Mouse (Mus musculus) kidney, embryonic 14.5 days (tissue): ENCODE results near the gene Bri3. TPM values are rescaled to one million over a fixed set of nuclear protein-coding genes. Genes with fewer than 3 reads are reported as not detected.

Experiments used
- ATAC-seq: fragments of 200-750 bp; cut with Nextera tagmentation; 2 replicates; pipeline ENCODE4 v1.8.0; 2017; ENCODE audit warnings: moderate number of reproducible peaks, mild to moderate bottlenecking, moderate TSS enrichment, moderate library complexity; ENCODE audit not compliant: low FRiP score, low TSS enrichment
- H3K27ac ChIP-seq: fragments of 300-500 bp; sonication (generic); 2 replicates; pipeline ENCODE4 v1.5.1; 2014; ENCODE audit warnings: low read depth, mild to moderate bottlenecking, low read length, moderate library complexity, mixed read lengths
- H3K27me3 ChIP-seq: fragments of 300-500 bp; sonication (generic); 2 replicates; pipeline ENCODE4 v1.6.1; 2014; ENCODE audit warnings: mild to moderate bottlenecking, low read length; ENCODE audit not compliant: control insufficient read depth, insufficient read depth
- H3K36me3 ChIP-seq: fragments of 300-500 bp; sonication (generic); 2 replicates; pipeline ENCODE4 v1.6.1; 2014; ENCODE audit warnings: low read length, mixed read lengths; ENCODE audit not compliant: control insufficient read depth, insufficient read depth
- H3K4me1 ChIP-seq: fragments of 300-500 bp; sonication (generic); 2 replicates; pipeline ENCODE4 v1.6.1; 2014; ENCODE audit warnings: low read length, mixed read lengths; ENCODE audit not compliant: control insufficient read depth, insufficient read depth
- H3K4me2 ChIP-seq: fragments of 300-500 bp; sonication (generic); replicated peaks from 2 replicates; pipeline ENCODE4 v1.6.1; 2014; ENCODE audit warnings: low read depth, mild to moderate bottlenecking, low read length
- H3K4me3 ChIP-seq: fragments of 300-500 bp; sonication (generic); 2 replicates; pipeline ENCODE4 v1.5.1; 2014; ENCODE audit warnings: mild to moderate bottlenecking, low read length
- H3K9ac ChIP-seq: fragments of 300-500 bp; sonication (generic); 2 replicates; pipeline ENCODE4 v1.6.1; 2014; ENCODE audit warnings: low read depth, mild to moderate bottlenecking, low read length, moderate library complexity
- H3K9me3 ChIP-seq: fragments of 300-500 bp; sonication (generic); 2 replicates; pipeline ENCODE4 v1.6.1; 2016; ENCODE audit warnings: low read length; ENCODE audit not compliant: control insufficient read depth
- WGBS: fragments of 180-500 bp; shearing (Covaris S2); extraction: QIAGEN DNeasy Blood & Tissue Kit; methylation state at CpG from one replicate; pipeline ENCODE4 v1.1.7; 2014; 5-methylcytosine and 5-hydroxymethylcytosine counted together
- polyA plus RNA-seq: library from polyadenylated mRNA; unstranded; fragments of >200 nt; fragmentation: Nextera tagmentation; extraction: Ambion mirVana; gene quantifications from 2 replicates; pipeline ENCODE4 v1.2.1, GENCODE M21; 2014

Gene Bri3
- polyA plus RNA-seq, 1 experiment from 2014 or later, result 136 TPM

DNA sequence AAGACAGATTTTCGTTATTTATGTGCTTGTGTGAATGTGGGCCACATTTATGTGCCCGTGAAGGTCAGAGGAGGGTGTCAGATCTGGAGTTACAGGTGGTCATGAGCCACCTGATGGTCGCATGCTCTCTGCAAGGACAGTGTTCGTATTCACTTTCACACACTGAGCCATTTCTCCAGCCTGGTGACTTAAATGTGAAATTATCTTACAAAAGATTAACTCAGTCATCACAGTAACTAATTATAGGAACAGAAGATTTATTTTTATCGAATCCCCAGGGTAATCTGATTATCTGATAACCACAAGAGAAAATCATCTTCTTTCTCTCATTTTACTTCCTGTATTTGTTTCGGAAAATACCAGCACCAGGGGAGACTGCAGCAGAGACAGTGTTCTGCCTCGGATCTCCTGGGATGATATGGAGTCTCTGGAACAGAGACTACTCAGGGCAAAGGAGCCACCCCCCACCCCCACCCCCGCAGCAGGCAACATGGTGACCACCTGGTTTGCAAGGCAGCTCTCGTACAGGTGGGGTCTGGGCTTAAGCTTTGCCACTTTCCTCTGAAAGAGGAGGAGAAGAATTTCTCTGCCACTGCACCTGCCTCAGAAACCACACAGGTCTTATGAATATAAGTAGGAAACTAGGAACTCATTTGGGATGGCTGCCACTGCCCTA lies 42.5 kb downstream of the Bri3 start:
- Histone ChIP-seq H3K36me3 (peaks cover 6% of the 10 kb centered on the region; the same call in 1 of the 2 replicates), H3K9ac (no peak overlapping the region), H3K4me1 (0 out of 2 replicates have a peak, but pooled peaks cover 3% of the 10 kb centered on the region), H3K4me2 (no peak overlapping the region), H3K27me3 (no peaks in the 10 kb centered on the region), H3K27ac (no peak overlapping the region), H3K4me3 (no peak overlapping the region), H3K9me3 (no peaks in the 10 kb centered on the region)
- WGBS, result 70% methylated on average over 9 of the region's 9 CpGs
- no peak for ATAC-seq

DNA sequence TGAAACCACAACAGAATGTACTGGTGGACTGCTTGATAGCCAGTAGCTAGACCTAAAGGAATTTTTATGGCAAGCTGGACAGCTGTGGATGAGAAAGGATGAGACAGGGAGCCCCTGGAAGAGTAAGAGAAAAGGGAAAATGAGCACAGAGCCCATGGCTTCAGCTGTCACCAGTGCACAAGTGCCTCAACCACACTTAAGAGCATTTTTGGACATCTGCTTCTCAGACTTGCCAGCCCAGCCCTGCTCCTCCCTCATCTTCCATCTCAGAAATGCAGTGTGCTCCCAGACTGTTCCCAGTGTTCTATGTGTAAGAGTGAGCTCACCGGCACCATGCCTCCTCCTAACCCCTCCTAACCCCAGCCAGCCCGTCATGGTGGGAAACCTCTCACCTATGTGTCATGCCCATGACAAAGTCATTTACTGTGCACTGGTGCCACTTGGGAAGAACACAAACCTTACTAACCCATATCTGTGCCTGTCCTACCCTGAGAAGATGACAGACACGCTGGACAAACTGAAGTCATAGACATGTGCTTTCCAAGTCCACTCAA lies 43.1 kb downstream of the Bri3 start:
- Histone ChIP-seq H3K4me3 (no peak overlapping the region), H3K4me2 (no peak overlapping the region), H3K27me3 (no peaks in the 10 kb centered on the region), H3K9ac (no peak overlapping the region), H3K9me3 (no peaks in the 10 kb centered on the region), H3K4me1 (0 out of 2 replicates have a peak, but pooled peaks cover 3% of the 10 kb centered on the region), H3K27ac (no peak overlapping the region), H3K36me3 (peaks cover 5% of the 10 kb centered on the region; the same call in 1 of the 2 replicates)
- no peak for ATAC-seq
- WGBS, result 53% methylated on average over 3 of the region's 3 CpGs

DNA sequence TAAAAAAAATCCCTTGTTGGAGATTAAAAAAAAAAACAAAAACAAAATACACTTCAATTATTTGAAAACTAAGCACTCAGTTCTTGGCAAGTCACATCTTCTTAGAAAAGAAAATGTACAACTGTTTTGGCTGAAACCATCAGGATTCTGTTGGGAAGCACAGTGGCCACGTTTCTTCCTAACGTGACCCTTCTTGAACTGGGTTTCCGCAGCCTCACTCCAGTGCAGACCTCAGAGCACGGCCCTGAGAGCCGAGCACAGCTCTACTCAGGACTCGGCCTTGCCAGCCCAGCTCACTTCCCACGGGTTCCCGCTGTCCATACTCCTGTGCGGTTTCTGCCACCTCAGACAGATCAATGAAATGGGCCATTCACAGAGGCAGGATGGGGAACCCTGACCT lies 44.2 kb downstream of the Bri3 start:
- H3K9ac ChIP-seq, result no peak overlapping the region
- 82% methylated on average over 9 of the region's 9 CpGs for WGBS
- 0 out of 2 replicates have a peak, but pooled peaks cover 3% of the 10 kb centered on the region for H3K4me1 ChIP-seq
- H3K9me3 ChIP-seq, result no peaks in the 10 kb centered on the region
- H3K36me3 ChIP-seq, result peaks cover 3% of the 10 kb centered on the region; the same call in 1 of the 2 replicates
- no peak overlapping the region for H3K27ac ChIP-seq
- H3K4me3 ChIP-seq, result no peak overlapping the region
- no peak for ATAC-seq
- no peak overlapping the region for H3K4me2 ChIP-seq
- H3K27me3 ChIP-seq, result no peaks in the 10 kb centered on the region

DNA sequence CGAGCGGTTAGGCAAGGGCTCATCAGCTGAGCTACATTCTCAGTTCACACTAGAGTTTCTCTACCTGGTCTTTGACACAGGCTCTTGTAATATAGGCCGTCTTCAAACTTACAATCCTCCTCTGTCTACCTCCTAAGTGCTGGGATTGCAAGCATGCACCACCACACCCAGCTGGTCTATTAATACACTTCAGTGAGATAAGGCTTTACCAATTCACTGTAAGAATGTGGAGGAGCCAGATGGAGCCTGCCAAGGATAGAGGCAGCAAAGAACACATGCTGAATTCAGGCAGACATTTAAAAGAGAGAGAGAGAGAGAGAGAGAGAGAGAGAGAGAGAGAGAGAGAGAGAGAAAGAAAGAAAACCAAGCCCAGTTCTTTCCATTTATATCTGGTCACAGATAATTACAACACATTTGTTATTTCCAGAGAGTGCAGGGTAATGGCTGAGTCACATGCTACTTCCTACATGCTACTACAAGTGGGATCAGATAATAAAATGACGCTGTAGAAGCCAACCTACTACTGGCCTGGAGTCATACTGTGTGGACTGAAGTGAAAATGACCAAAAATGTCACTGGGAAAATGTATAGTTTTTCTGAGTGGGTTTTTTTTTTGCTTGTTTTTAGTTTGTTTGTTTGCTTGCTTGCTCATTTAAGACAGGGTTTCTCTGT lies 45.7 kb downstream of the Bri3 start:
- Histone ChIP-seq H3K9ac (no peak overlapping the region), H3K36me3 (no peaks in the 10 kb centered on the region), H3K9me3 (no peaks in the 10 kb centered on the region), H3K27me3 (no peaks in the 10 kb centered on the region), H3K4me3 (no peak overlapping the region), H3K4me2 (no peak overlapping the region), H3K27ac (no peak overlapping the region), H3K4me1 (no peaks in the 10 kb centered on the region)
- ATAC-seq, result no peak
- WGBS, result 90% methylated on average over 4 of the region's 4 CpGs

DNA sequence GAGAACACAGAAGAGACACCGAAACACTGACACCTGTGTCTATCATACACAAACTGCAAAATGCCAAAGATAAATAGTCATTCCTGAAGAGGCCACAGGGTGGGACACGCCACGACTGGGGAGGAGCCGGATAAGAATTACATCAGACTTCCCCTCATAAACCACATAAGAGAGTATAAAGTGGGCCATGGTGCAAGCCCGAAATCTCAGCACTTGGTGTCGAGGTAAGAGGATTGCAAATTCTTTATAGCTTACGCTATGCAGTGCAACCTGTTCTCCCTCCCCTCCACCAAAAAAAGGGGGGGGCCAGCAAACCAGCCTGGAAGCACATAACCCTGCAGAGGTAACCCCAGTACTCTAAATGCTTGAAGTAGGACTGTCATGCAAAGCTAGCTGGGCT lies 50.7 kb downstream of the Bri3 start:
- H3K9me3 ChIP-seq, result no peaks in the 10 kb centered on the region
- H3K36me3 ChIP-seq, result no peaks in the 10 kb centered on the region
- WGBS, result 74% methylated on average over 7 of the region's 7 CpGs
- ATAC-seq, result no peak
- H3K27ac ChIP-seq, result no peak overlapping the region
- no peak overlapping the region for H3K4me3 ChIP-seq
- no peak overlapping the region for H3K9ac ChIP-seq
- no peak overlapping the region for H3K4me2 ChIP-seq
- H3K27me3 ChIP-seq, result no peaks in the 10 kb centered on the region
- no peaks in the 10 kb centered on the region for H3K4me1 ChIP-seq

DNA sequence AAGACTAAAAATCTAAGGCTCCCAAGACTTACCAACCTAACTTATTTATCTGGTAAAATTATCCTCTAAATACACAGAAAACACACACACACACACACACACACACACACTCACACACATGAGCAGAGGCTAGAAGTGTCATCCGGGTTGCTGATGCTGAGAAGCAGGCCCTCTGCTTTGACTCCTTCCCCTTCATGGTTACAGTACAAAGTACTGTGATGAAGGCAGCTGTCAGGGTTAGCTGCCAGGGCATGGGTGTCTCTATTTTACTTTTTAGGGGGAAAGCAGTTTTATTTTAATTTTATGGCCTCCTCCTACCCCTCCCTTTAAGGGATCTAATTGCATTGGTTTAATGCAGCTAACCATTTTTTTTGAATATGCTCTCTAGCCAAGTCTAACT lies 51.1 kb downstream of the Bri3 start:
- no peaks in the 10 kb centered on the region for H3K4me1 ChIP-seq
- no peak overlapping the region for H3K4me3 ChIP-seq
- H3K9ac ChIP-seq, result no peak overlapping the region
- 75% methylated on average over 1 of the region's 1 CpGs for WGBS
- ATAC-seq, result no peak
- H3K4me2 ChIP-seq, result no peak overlapping the region
- no peaks in the 10 kb centered on the region for H3K9me3 ChIP-seq
- H3K36me3 ChIP-seq, result no peaks in the 10 kb centered on the region
- H3K27me3 ChIP-seq, result no peaks in the 10 kb centered on the region
- no peak overlapping the region for H3K27ac ChIP-seq

DNA sequence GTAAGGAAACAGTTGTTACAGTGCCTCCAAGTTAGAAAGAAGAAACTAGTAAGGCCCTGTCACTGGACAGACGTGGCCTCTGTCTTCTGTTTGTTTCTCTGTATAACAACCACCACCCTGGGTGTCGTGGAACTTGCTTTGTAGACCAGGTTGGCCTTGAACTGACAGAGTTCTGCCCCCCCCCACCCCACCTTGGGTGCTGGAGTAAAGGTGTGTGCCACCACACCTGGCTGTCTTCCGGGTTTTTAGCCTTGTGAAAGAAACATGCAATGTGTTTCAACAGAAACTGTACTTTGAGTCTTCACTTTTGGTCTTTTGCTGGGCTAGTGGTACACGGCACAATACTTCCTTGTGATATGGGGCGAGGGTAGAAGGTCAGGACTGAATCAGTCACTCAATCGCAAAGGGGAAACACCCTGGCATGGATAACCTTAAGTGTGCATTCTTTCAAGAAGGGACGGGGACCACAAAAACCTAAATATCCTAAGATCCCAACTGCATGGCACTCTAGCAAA lies 51.9 kb downstream of the Bri3 start:
- ATAC-seq, result no peak
- Histone ChIP-seq H3K4me1 (no peaks in the 10 kb centered on the region), H3K36me3 (no peaks in the 10 kb centered on the region), H3K27ac (no peak overlapping the region), H3K9me3 (no peaks in the 10 kb centered on the region), H3K9ac (no peak overlapping the region), H3K27me3 (no peaks in the 10 kb centered on the region), H3K4me3 (no peak overlapping the region), H3K4me2 (no peak overlapping the region)
- 87% methylated on average over 7 of the region's 7 CpGs for WGBS

DNA sequence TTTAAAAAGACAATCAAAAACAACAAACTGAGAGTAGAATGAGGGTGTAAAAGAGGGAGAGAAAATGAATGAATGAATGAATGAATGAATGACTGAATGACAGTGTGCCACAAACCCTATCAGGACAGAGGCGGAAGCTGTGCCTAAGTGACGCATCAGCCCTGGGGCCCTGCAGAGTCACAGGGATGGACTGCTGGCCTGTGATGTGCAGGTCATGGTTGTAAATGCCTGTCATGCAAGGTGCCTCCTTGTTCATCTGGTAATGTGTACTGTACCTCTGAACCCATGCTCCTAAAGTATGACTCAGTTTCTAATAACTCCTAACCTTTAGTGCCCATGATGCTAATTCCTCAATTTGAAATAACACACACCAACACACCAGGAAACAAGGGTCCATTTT lies 58.8 kb downstream of the Bri3 start:
- H3K36me3 ChIP-seq, result no peaks in the 10 kb centered on the region
- no peak for ATAC-seq
- H3K9me3 ChIP-seq, result no peaks in the 10 kb centered on the region
- H3K9ac ChIP-seq, result no peak overlapping the region
- H3K27ac ChIP-seq, result no peak overlapping the region
- H3K4me3 ChIP-seq, result no peak overlapping the region
- 92% methylated on average over 2 of the region's 2 CpGs for WGBS
- no peaks in the 10 kb centered on the region for H3K4me1 ChIP-seq
- H3K4me2 ChIP-seq, result no peak overlapping the region
- no peaks in the 10 kb centered on the region for H3K27me3 ChIP-seq

DNA sequence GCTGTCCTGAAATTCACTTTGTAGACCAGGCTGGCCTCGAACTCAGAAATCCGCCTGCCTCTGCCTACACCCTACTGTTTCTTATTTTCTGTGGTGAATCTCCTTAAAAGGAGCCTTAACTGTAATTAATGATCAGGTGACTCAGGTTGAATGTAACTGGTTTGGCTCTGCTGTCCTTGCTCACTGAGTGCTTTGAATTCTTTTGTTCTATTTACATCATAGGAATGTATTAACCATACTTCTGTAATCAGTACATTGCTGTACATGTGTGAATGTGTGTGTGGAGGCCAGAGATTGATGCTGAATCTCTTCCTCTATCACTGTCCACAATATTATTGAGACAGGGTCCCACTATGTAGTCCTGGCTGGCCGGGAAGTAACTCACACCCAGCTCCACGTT lies 64.7 kb downstream of the Bri3 start:
- H3K9ac ChIP-seq, result no peak overlapping the region
- no peaks in the 10 kb centered on the region for H3K9me3 ChIP-seq
- 73% methylated on average over 4 of the region's 4 CpGs for WGBS
- no peak overlapping the region for H3K27ac ChIP-seq
- no peaks in the 10 kb centered on the region for H3K27me3 ChIP-seq
- H3K4me1 ChIP-seq, result peaks cover 8% of the 10 kb centered on the region
- H3K4me3 ChIP-seq, result no peak overlapping the region
- no peak for ATAC-seq
- no peaks in the 10 kb centered on the region for H3K36me3 ChIP-seq
- H3K4me2 ChIP-seq, result no peak overlapping the region
